Mouse (Mus musculus) brain, embryonic 14.5 days (tissue): ENCODE measurements around the gene Krtap2-4.

Source experiments
- CTCF ChIP-seq: fragments of 200-500 bp; IDR thresholded peaks from 2 replicates; pipeline ENCODE4 v1.5.1; 2012; ENCODE audit warnings: inconsistent platforms, mild to moderate bottlenecking, moderate library complexity, borderline replicate concordance; ENCODE audit not compliant: insufficient read depth, insufficient read length; ENCODE audit errors: extremely low read depth
- POLR2A ChIP-seq: fragments of 200-500 bp; IDR thresholded peaks from 2 replicates; pipeline ENCODE4 v1.6.1; 2012; ENCODE audit warnings: mild to moderate bottlenecking, inconsistent platforms, borderline replicate concordance; ENCODE audit not compliant: poor library complexity, insufficient read depth, insufficient read length, severe bottlenecking; ENCODE audit errors: extremely low read depth

DNA sequence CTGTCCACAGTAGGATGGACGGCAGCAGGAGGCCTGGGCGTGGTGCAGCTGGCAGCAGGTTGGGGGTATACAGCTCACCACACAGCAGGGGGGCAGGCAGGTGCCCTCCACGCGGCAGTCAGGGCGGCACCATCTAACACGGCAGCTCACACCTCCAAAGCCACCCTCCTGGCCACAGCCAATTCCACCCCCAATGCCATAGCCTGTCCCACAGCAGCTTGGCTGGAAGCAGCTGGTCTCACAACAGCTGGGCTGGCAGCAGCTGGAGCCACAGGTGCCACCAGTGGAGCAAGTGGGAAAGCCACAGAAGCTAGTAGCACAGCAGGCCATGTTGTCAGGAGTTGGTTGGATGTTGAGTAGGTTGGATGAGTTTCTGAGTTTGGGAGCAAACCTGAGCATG, 34.0 kb downstream of the Krtap2-4 start, which contains the start of gene Krtap1-5:
- TF ChIP-seq CTCF, result no peak
- no peak for TF ChIP-seq POLR2A
